Mouse (Mus musculus) heart, adult 2 months (tissue): Measurements from ENCODE around the gene Etv3. TPM values are rescaled to one million over a fixed set of nuclear protein-coding genes. Genes with fewer than 3 reads are reported as not detected.
A peak's percentile ranks its signal among the peaks of the same experiment; 100 is the strongest.
"Not testable (repeated sequence)": the region's sequence is repeated elsewhere in the genome, so short reads cannot be mapped to it uniquely, and the experiment has no call there.

ENCODE experiments used
- DNase-seq, 2 experiments: peaks; one replicate each; pipeline ENCODE4 v3.0.0; 2021
- H3K27ac ChIP-seq: fragments of 200-600 bp; 2 replicates; pipeline ENCODE4 v1.8.1; 2022
- H3K27me3 ChIP-seq: fragments of 200-500 bp; 2 replicates; pipeline ENCODE4 v1.6.1; 2012; ENCODE audit warnings: mild to moderate bottlenecking, low read length, inconsistent platforms, mixed read lengths; ENCODE audit not compliant: control insufficient read depth, insufficient read depth
- H3K36me3 ChIP-seq: fragments of 200-500 bp; 2 replicates; pipeline ENCODE4 v1.6.1; 2012; ENCODE audit warnings: low read length, inconsistent platforms; ENCODE audit not compliant: control insufficient read depth, insufficient read depth
- H3K4me1 ChIP-seq: fragments of 200-500 bp; 2 replicates; pipeline ENCODE4 v1.6.1; 2011; ENCODE audit warnings: low read length; ENCODE audit not compliant: control insufficient read depth, insufficient read depth
- H3K4me3 ChIP-seq: fragments of 200-600 bp; 2 replicates; pipeline ENCODE4 v1.8.1; 2022
- H3K79me2 ChIP-seq: fragments of 200-500 bp; replicated peaks from 2 replicates; pipeline ENCODE4 v1.6.1; 2012; ENCODE audit warnings: mild to moderate bottlenecking, inconsistent platforms, low read length, moderate library complexity, mixed read lengths; ENCODE audit not compliant: control insufficient read depth, insufficient read depth
- H3K9ac ChIP-seq: fragments of 200-500 bp; 2 replicates; pipeline ENCODE4 v1.6.1; 2012; ENCODE audit warnings: low read depth, mild to moderate bottlenecking, control low read depth, inconsistent platforms, low read length, mixed read lengths
- CTCF ChIP-seq: fragments of 200-600 bp; IDR thresholded peaks from 2 replicates; pipeline ENCODE4 v1.8.1; 2022; ENCODE audit warnings: antibody characterized with exemption, mild to moderate bottlenecking, moderate library complexity
- EP300 ChIP-seq: fragments of 200-500 bp; IDR thresholded peaks from 2 replicates; pipeline ENCODE4 v1.6.1; 2011; ENCODE audit warnings: low read depth, low read length, control low read depth; ENCODE audit not compliant: insufficient read depth
- POLR2A ChIP-seq: fragments of 200-500 bp; IDR thresholded peaks from 2 replicates; pipeline ENCODE4 v1.6.1; 2011; ENCODE audit warnings: mild to moderate bottlenecking, low read depth, low read length, control low read depth; ENCODE audit not compliant: insufficient read depth
- WGBS: fragments of 180-500 bp; shearing (Covaris S2); methylation state at CpG from one replicate; pipeline ENCODE4 v1.1.7; 2018; 5-methylcytosine and 5-hydroxymethylcytosine counted together
- intact Hi-C: fragments of 180-260 bp; cut with DNase I; formaldehyde crosslinking; loops from one replicate; pipeline ENCODE4 v1.15.1; 2025
- long read RNA-seq: library from polyadenylated mRNA; stranded (forward); transcript quantifications from one replicate; pipeline ENCODE4 v2.0.0, GENCODE M21; 2021
- polyA plus RNA-seq: library from polyadenylated mRNA; depleted of rRNA; stranded (reverse); fragments of >200 nt; gene quantifications from 2 replicates; pipeline ENCODE4 v1.2.3, GENCODE M21; 2012; rRNA removed
- total RNA-seq, 2 experiments: library from RNA; stranded (reverse); gene quantifications; 2 replicates each; pipeline ENCODE4 v1.2.3; 2021

Etv3 gene
- 10 to 100 TPM; 17.7 to 18.5 TPM for total RNA-seq
- 9.0 and 12.2 TPM in 2 replicates for polyA plus RNA-seq
- long read RNA-seq, full-length matches to known transcripts = 8 of 13 reads
- long read RNA-seq, partial matches to known transcripts = 5 of 13 reads
- long read RNA-seq, other reads (novel, unspliced or antisense) = 0 of 13 reads

DNA sequence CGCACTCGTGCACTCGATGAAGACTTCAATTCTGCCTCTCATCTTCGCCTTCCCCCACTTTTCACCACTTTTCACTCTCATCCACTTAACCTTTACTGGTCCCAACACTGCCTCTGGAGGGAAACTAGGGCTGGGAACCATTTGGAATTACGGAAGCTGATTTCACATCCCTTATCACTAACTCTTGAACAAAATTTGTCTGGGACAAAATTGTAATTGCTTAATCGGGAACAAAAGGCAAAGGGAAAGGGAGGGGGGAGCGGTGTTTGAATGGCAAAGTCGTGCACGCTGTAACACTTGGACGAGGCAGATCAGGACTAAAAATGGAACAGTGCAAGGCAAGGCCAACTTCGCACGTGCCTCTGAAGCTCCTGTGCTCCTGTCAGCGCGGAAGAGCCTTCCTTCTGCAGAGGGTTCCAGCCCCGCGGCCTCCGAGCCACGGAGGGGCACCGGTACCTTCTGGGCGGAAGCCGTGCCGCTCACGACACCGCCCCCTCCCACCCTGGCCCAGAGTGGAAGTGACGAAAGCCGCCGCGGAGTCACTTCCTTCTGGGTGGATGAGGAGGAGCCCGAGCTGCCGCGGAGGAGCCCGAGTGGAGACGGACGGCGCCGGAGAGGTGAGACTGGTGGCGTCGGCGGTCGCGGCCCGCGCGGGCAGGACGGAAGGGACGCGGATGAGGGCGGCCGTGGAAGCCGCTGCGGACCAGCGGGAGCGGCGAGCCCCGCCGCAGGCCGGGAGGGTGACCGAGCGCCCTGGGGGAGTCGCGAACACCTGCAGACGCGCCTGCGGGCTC is at the start of gene Etv3:
Gene Etv3 (plus strand): TSS at position 365 of the 794 bp plus-strand sequence.
- intact Hi-C loops = loop anchor here (1.0 to 5.0 kb wide), 2 partner anchors 17 to 92 kb away; partner anchors contain the start of gene Arhgef11
- Histone ChIP-seq H3K27me3 (no peaks in the 10 kb centered on the region), H3K79me2 (peaks cover 1% of the 10 kb centered on the region; the same call in 1 of the 2 replicates), H3K9ac (peak within 1 kb of the TSS; percentile 98), H3K36me3 (peaks cover 18% of the 10 kb centered on the region), H3K4me1 (peaks cover 7% of the 10 kb centered on the region), H3K27ac (peak within 1 kb of the TSS; percentile 96), H3K4me3 (peak within 1 kb of the TSS; percentile 79)
- peak; percentile 92 to 93 for DNase-seq
- 2% methylated on average over 59 of the region's 64 CpGs for WGBS
- TF ChIP-seq CTCF = peak; percentile 38
- TF ChIP-seq EP300 = no peak
- peak; percentile 90 for TF ChIP-seq POLR2A

DNA sequence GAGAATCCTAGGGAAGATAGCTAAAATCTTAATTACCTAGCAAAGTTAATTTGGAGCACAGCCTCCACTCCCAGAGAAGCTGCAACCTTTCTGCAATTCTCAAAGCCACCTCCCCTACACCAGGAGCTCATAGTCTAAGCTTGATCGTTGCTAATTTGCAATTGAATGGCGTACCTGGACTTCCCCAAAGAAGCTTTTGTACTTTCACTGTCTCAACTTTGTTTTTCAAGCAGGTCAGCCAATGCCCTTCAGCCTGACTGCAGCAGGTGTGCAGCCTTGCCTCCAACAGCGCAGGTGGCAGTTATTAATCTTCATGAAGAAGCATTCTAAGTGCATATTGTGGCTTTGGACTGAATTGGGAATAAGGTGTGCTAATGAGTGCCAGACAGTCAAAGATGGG is 47.3 kb upstream of the Etv3 start:
- H3K79me2 ChIP-seq, H3K36me3 ChIP-seq, intact Hi-C loops, H3K9ac ChIP-seq, DNase-seq, H3K27ac ChIP-seq, H3K4me1 ChIP-seq, H3K27me3 ChIP-seq, H3K4me3 ChIP-seq: not testable (repeated sequence)
- WGBS = 78% methylated on average over 3 of the region's 3 CpGs

DNA sequence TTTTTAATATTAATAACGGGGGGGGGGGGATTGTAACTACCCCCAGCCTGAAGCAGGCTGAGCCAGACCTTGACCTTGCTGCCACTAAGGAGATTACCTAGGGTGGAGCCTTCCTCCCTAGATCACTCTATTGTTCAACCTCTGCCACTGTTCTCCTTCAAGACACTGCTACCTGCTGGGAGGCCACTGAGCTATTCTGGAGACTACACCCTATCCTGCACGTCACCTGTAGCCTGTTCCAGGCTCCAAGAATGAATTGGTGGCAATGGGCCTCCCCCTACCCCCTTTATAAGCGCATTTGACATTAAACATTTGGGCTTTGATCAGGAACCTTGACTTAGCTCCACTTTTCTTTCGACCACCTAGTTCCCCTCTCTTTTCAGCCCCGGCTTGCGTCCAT is 46.6 kb upstream of the Etv3 start:
- intact Hi-C loops, H3K4me3 ChIP-seq, DNase-seq, H3K36me3 ChIP-seq, H3K4me1 ChIP-seq, H3K27me3 ChIP-seq, H3K79me2 ChIP-seq, H3K27ac ChIP-seq, H3K9ac ChIP-seq: not testable (repeated sequence)
- 71% methylated on average over 6 of the region's 6 CpGs for WGBS

DNA sequence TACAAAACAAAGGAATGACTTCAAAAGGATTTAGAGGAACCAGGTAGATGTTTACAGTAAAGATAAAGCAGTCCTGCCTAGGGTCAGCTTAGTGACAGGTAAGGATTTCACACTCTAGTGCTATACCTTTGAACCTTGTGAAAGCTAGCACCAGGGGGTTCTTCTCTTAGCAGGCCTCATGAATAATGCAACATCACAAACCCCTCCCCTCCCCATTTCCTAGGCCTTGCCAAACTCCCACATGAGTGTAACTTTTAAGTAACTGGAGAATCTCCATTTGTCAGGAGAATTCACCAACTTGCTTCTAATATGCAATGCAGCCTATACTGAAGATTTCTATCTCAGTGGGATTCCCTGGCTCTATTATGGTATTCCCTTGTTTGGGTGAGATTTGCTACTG is 46.0 kb upstream of the Etv3 start:
- H3K4me3 ChIP-seq, H3K4me1 ChIP-seq, H3K79me2 ChIP-seq, intact Hi-C loops, H3K27me3 ChIP-seq, H3K9ac ChIP-seq, H3K36me3 ChIP-seq, H3K27ac ChIP-seq, DNase-seq: not testable (repeated sequence)

GRCm38 (mm10) chr3:87487392-87487791 is 37.8 kb upstream of the Etv3 start:
- no peaks in the 10 kb centered on the region for H3K36me3 ChIP-seq
- DNase-seq = no peak
- no peaks in the 10 kb centered on the region for H3K27me3 ChIP-seq
- H3K9ac ChIP-seq = no peak overlapping the region
- TF ChIP-seq POLR2A (no peak), EP300 (no peak), CTCF (no peak)
- no peak overlapping the region for H3K4me3 ChIP-seq
- H3K27ac ChIP-seq = no peak overlapping the region
- intact Hi-C loops = no loop called here
- H3K4me1 ChIP-seq = no peaks in the 10 kb centered on the region
- WGBS = 88% methylated on average over 4 of the region's 4 CpGs
- H3K79me2 ChIP-seq = no peaks in the 10 kb centered on the region

DNA sequence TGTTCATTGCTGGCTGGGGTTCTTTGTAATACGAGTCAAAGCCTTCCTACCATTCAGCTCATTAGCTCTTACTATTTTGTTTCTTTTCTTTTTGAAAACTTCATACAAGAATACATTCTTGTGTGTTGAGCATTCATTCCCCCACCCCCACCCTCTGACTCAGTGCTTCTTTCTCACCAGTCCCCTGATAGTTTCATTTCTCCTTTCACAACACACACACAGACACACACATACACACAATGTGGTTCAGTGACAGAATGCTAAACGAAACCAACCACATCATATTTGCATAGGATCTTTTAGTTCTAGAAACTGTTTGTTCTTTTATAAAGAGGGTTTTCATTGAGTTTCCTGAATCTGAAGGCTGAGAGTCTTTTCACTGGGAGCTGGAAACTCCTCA is 37.3 kb upstream of the Etv3 start:
- intact Hi-C loops = no loop called here
- Histone ChIP-seq H3K27ac (no peak overlapping the region), H3K79me2 (no peaks in the 10 kb centered on the region), H3K36me3 (no peaks in the 10 kb centered on the region), H3K4me1 (no peaks in the 10 kb centered on the region), H3K27me3 (no peaks in the 10 kb centered on the region), H3K4me3 (no peak overlapping the region), H3K9ac (no peak overlapping the region)
- TF ChIP-seq EP300 (no peak), POLR2A (no peak), CTCF (no peak)
- DNase-seq = no peak
- WGBS = 61% methylated on average over 2 of the region's 2 CpGs
